Mouse (Mus musculus): ENCODE results near the gene Tnrc6c. TPM values are rescaled to one million over a fixed set of nuclear protein-coding genes. Genes with fewer than 3 reads are reported as not detected.
A peak's percentile ranks its signal among the peaks of the same experiment; 100 is the strongest.

The Tnrc6c gene
- 28.1 and 31.6 TPM in 2 replicates for polyA plus RNA-seq (2015; fragmentation: Nextera tagmentation; extraction: Ambion mirVana)

- WGBS = under 1% methylated on average over 60 of the region's 62 CpGs
- ATAC-seq = peak; percentile 96
- Histone ChIP-seq H3K27ac (ENCODE audit: low read length) (peak within 1 kb of the TSS; percentile 99), H3K9ac (ENCODE audit: low read depth, low read length) (peak within 1 kb of the TSS; percentile 97), H3K4me1 (ENCODE audit: control insufficient read depth, insufficient read depth, low read length) (peaks cover 32% of the 10 kb centered on the region), H3K4me2 (ENCODE audit: low read length) (peak within 1 kb of the TSS; percentile 79), H3K9me3 (replicated peaks; ENCODE audit: control insufficient read depth, low read length, poor library complexity, severe bottlenecking) (no peaks in the 10 kb centered on the region), H3K4me3 (ENCODE audit: low read depth, low read length) (peak within 1 kb of the TSS; percentile 90), H3K36me3 (ENCODE audit: control insufficient read depth, insufficient read depth, low read length) (no peaks in the 10 kb centered on the region), H3K27me3 (ENCODE audit: control insufficient read depth, insufficient read depth, low read depth, low read length) (no peaks in the 10 kb centered on the region)
These were observed at the start of gene Tnrc6c for GRCm38 (mm10) chr11:117653491-117654351. Gene Tnrc6c (plus strand): TSS chr11:117654289.

- WGBS = 46% methylated on average over 9 of the region's 9 CpGs
- Histone ChIP-seq H3K4me2 (ENCODE audit: low read length) (peak overlapping the region; percentile 30), H3K36me3 (ENCODE audit: control insufficient read depth, insufficient read depth, low read length) (no peaks in the 10 kb centered on the region), H3K4me1 (ENCODE audit: control insufficient read depth, insufficient read depth, low read length) (peaks cover 20% of the 10 kb centered on the region), H3K4me3 (ENCODE audit: low read depth, low read length) (no peak overlapping the region), H3K27ac (ENCODE audit: low read length) (no peak overlapping the region), H3K9me3 (replicated peaks; ENCODE audit: control insufficient read depth, low read length, poor library complexity, severe bottlenecking) (no peaks in the 10 kb centered on the region), H3K27me3 (ENCODE audit: control insufficient read depth, insufficient read depth, low read depth, low read length) (no peaks in the 10 kb centered on the region), H3K9ac (ENCODE audit: low read depth, low read length) (no peak overlapping the region)
- ATAC-seq = no peak
These were observed 48.0 kb upstream of the Tnrc6c start for GRCm38 (mm10) chr11:117606137-117606536.

- H3K27me3 ChIP-seq (ENCODE audit: control insufficient read depth, insufficient read depth, low read depth, low read length) = no peaks in the 10 kb centered on the region
- H3K4me2 ChIP-seq (ENCODE audit: low read length) = peak overlapping the region; percentile 25
- no peaks in the 10 kb centered on the region for H3K9me3 ChIP-seq (replicated peaks; ENCODE audit: control insufficient read depth, low read length, poor library complexity, severe bottlenecking)
- H3K4me3 ChIP-seq (ENCODE audit: low read depth, low read length) = no peak overlapping the region
- no peak for ATAC-seq
- peaks cover 20% of the 10 kb centered on the region for H3K4me1 ChIP-seq (ENCODE audit: control insufficient read depth, insufficient read depth, low read length)
- no peaks in the 10 kb centered on the region for H3K36me3 ChIP-seq (ENCODE audit: control insufficient read depth, insufficient read depth, low read length)
- WGBS = 8% methylated on average over 13 of the region's 13 CpGs
- peak overlapping the region; percentile 61 for H3K27ac ChIP-seq (ENCODE audit: low read length)
- no peak overlapping the region for H3K9ac ChIP-seq (ENCODE audit: low read depth, low read length)
These were observed 47.4 kb upstream of the Tnrc6c start for GRCm38 (mm10) chr11:117606605-117607203.

GRCm38 (mm10) chr11:117608141-117608789 is 45.8 kb upstream of the Tnrc6c start:
- H3K4me2 ChIP-seq (ENCODE audit: low read length) = no peak overlapping the region
- no peaks in the 10 kb centered on the region for H3K9me3 ChIP-seq (replicated peaks; ENCODE audit: control insufficient read depth, low read length, poor library complexity, severe bottlenecking)
- no peaks in the 10 kb centered on the region for H3K27me3 ChIP-seq (ENCODE audit: control insufficient read depth, insufficient read depth, low read depth, low read length)
- no peak overlapping the region for H3K27ac ChIP-seq (ENCODE audit: low read length)
- H3K36me3 ChIP-seq (ENCODE audit: control insufficient read depth, insufficient read depth, low read length) = no peaks in the 10 kb centered on the region
- H3K9ac ChIP-seq (ENCODE audit: low read depth, low read length) = peak overlapping the region; percentile 23; the same call in 1 of the 2 replicates
- H3K4me1 ChIP-seq (ENCODE audit: control insufficient read depth, insufficient read depth, low read length) = peaks cover 22% of the 10 kb centered on the region
- ATAC-seq = no peak
- 35% methylated on average over 9 of the region's 9 CpGs for WGBS
- H3K4me3 ChIP-seq (ENCODE audit: low read depth, low read length) = no peak overlapping the region

- Histone ChIP-seq H3K9ac (ENCODE audit: low read depth, low read length) (no peak overlapping the region), H3K9me3 (replicated peaks; ENCODE audit: control insufficient read depth, low read length, poor library complexity, severe bottlenecking) (no peaks in the 10 kb centered on the region), H3K4me2 (ENCODE audit: low read length) (no peak overlapping the region), H3K4me3 (ENCODE audit: low read depth, low read length) (no peak overlapping the region), H3K27me3 (ENCODE audit: control insufficient read depth, insufficient read depth, low read depth, low read length) (no peaks in the 10 kb centered on the region), H3K27ac (ENCODE audit: low read length) (no peak overlapping the region), H3K4me1 (ENCODE audit: control insufficient read depth, insufficient read depth, low read length) (peaks cover 22% of the 10 kb centered on the region), H3K36me3 (ENCODE audit: control insufficient read depth, insufficient read depth, low read length) (no peaks in the 10 kb centered on the region)
- WGBS = 31% methylated on average over 7 of the region's 7 CpGs
- ATAC-seq = no peak
These were observed 45.1 kb upstream of the Tnrc6c start for GRCm38 (mm10) chr11:117608976-117609375.

GRCm38 (mm10) chr11:117610589-117610988 is 43.5 kb upstream of the Tnrc6c start:
- H3K27me3 ChIP-seq (ENCODE audit: control insufficient read depth, insufficient read depth, low read depth, low read length) = no peaks in the 10 kb centered on the region
- H3K4me1 ChIP-seq (ENCODE audit: control insufficient read depth, insufficient read depth, low read length) = peaks cover 22% of the 10 kb centered on the region
- no peak overlapping the region for H3K4me2 ChIP-seq (ENCODE audit: low read length)
- no peak overlapping the region for H3K4me3 ChIP-seq (ENCODE audit: low read depth, low read length)
- H3K9ac ChIP-seq (ENCODE audit: low read depth, low read length) = no peak overlapping the region
- H3K9me3 ChIP-seq (replicated peaks; ENCODE audit: control insufficient read depth, low read length, poor library complexity, severe bottlenecking) = no peaks in the 10 kb centered on the region
- H3K27ac ChIP-seq (ENCODE audit: low read length) = no peak overlapping the region
- ATAC-seq = no peak
- no peaks in the 10 kb centered on the region for H3K36me3 ChIP-seq (ENCODE audit: control insufficient read depth, insufficient read depth, low read length)

GRCm38 (mm10) chr11:117611068-117611467 is 43.0 kb upstream of the Tnrc6c start:
- ATAC-seq = no peak
- no peak overlapping the region for H3K27ac ChIP-seq (ENCODE audit: low read length)
- no peak overlapping the region for H3K9ac ChIP-seq (ENCODE audit: low read depth, low read length)
- no peak overlapping the region for H3K4me3 ChIP-seq (ENCODE audit: low read depth, low read length)
- no peaks in the 10 kb centered on the region for H3K36me3 ChIP-seq (ENCODE audit: control insufficient read depth, insufficient read depth, low read length)
- 16% methylated on average over 13 of the region's 13 CpGs for WGBS
- H3K9me3 ChIP-seq (replicated peaks; ENCODE audit: control insufficient read depth, low read length, poor library complexity, severe bottlenecking) = no peaks in the 10 kb centered on the region
- H3K4me1 ChIP-seq (ENCODE audit: control insufficient read depth, insufficient read depth, low read length) = peaks cover 19% of the 10 kb centered on the region
- no peaks in the 10 kb centered on the region for H3K27me3 ChIP-seq (ENCODE audit: control insufficient read depth, insufficient read depth, low read depth, low read length)
- peak overlapping the region; percentile 23; the same call in 1 of the 2 replicates for H3K4me2 ChIP-seq (ENCODE audit: low read length)

GRCm38 (mm10) chr11:117611860-117612259 is 42.2 kb upstream of the Tnrc6c start:
- no peak overlapping the region for H3K4me3 ChIP-seq (ENCODE audit: low read depth, low read length)
- H3K9ac ChIP-seq (ENCODE audit: low read depth, low read length) = no peak overlapping the region
- H3K27ac ChIP-seq (ENCODE audit: low read length) = no peak overlapping the region
- no peak overlapping the region for H3K4me2 ChIP-seq (ENCODE audit: low read length)
- H3K27me3 ChIP-seq (ENCODE audit: control insufficient read depth, insufficient read depth, low read depth, low read length) = no peaks in the 10 kb centered on the region
- ATAC-seq = no peak
- H3K4me1 ChIP-seq (ENCODE audit: control insufficient read depth, insufficient read depth, low read length) = peaks cover 13% of the 10 kb centered on the region; the same call in 1 of the 2 replicates
- no peaks in the 10 kb centered on the region for H3K9me3 ChIP-seq (replicated peaks; ENCODE audit: control insufficient read depth, low read length, poor library complexity, severe bottlenecking)
- WGBS = 60% methylated on average over 5 of the region's 5 CpGs
- no peaks in the 10 kb centered on the region for H3K36me3 ChIP-seq (ENCODE audit: control insufficient read depth, insufficient read depth, low read length)

- 54% methylated on average over 7 of the region's 7 CpGs for WGBS
- Histone ChIP-seq H3K9ac (ENCODE audit: low read depth, low read length) (no peak overlapping the region), H3K4me2 (ENCODE audit: low read length) (no peak overlapping the region), H3K27me3 (ENCODE audit: control insufficient read depth, insufficient read depth, low read depth, low read length) (no peaks in the 10 kb centered on the region), H3K9me3 (replicated peaks; ENCODE audit: control insufficient read depth, low read length, poor library complexity, severe bottlenecking) (no peaks in the 10 kb centered on the region), H3K27ac (ENCODE audit: low read length) (no peak overlapping the region), H3K36me3 (ENCODE audit: control insufficient read depth, insufficient read depth, low read length) (no peaks in the 10 kb centered on the region), H3K4me3 (ENCODE audit: low read depth, low read length) (no peak overlapping the region), H3K4me1 (ENCODE audit: control insufficient read depth, insufficient read depth, low read length) (peaks cover 21% of the 10 kb centered on the region)
- no peak for ATAC-seq
These were observed 41.2 kb upstream of the Tnrc6c start for GRCm38 (mm10) chr11:117612885-117613284.
